Mouse (Mus musculus): ENCODE results near the gene Auts2.

GRCm38 (mm10) chr5:131774792-131775191 is 768.4 kb downstream of the Auts2 start:
- TF ChIP-seq CTCF (IDR thresholded peaks at IDR 0.05; ENCODE audit: low read depth) (no peak), EP300 (IDR thresholded peaks at IDR 0.05; ENCODE audit: low read depth) (no peak)
